8 mouse cellular contexts compared by ENCODE assay signal in genomic region chrX:142966008-142966966, GRCm38 (mm10). TPM values are rescaled to one million over a fixed set of nuclear protein-coding genes. Genes with fewer than 3 reads are reported as not detected.
DNase-seq lines count a peak whose midpoint lies in the region; ATAC-seq and TF ChIP-seq lines count a peak whose summit lies in the region.

Gene Ammecr1, minus strand, starts transcription at chrX:142966728.

- no peaks in the 10 kb centered on the region for H3K4me1 ChIP-seq in embryonic facial prominence, embryonic 11.5 days (ENCODE audit: control insufficient read depth, insufficient read depth, low read length)
- H3K4me1 ChIP-seq in limb, embryonic 13.5 days: peaks cover 12% of the 10 kb centered on the region; the same call in 1 of the 2 replicates
- H3K4me1 ChIP-seq in midbrain, embryonic 15.5 days: no peaks in the 10 kb centered on the region; the same call in 1 of the 2 replicates
- H3K4me1 ChIP-seq in spleen, adult 2 months (ENCODE audit: control insufficient read depth, insufficient read depth, insufficient read length): no peaks in the 10 kb centered on the region

- peak within 1 kb of the TSS; percentile 45 for H3K4me2 ChIP-seq in embryonic facial prominence, embryonic 11.5 days (ENCODE audit: low read depth, low read length)
- H3K4me2 ChIP-seq in limb, embryonic 13.5 days (replicated peaks): peak within 1 kb of the TSS; percentile 65
- H3K4me2 ChIP-seq in midbrain, embryonic 15.5 days: peak within 1 kb of the TSS; percentile 62

- no peaks in the 10 kb centered on the region for H3K27me3 ChIP-seq in embryonic facial prominence, embryonic 11.5 days (ENCODE audit: control insufficient read depth, insufficient read depth, low read length)
- H3K27me3 ChIP-seq in limb, embryonic 13.5 days: peaks cover 45% of the 10 kb centered on the region
- H3K27me3 ChIP-seq in midbrain, embryonic 15.5 days (replicated peaks): peaks cover 13% of the 10 kb centered on the region
- H3K27me3 ChIP-seq in spleen, adult 2 months (ENCODE audit: control insufficient read depth, insufficient read depth, low read length): no peaks in the 10 kb centered on the region

- peak within 1 kb of the TSS; percentile 75 for H3K27ac ChIP-seq in embryonic facial prominence, embryonic 11.5 days (replicated peaks; ENCODE audit: low read depth, low read length)
- H3K27ac ChIP-seq in limb, embryonic 13.5 days: peak within 1 kb of the TSS; percentile 89
- H3K27ac ChIP-seq in midbrain, embryonic 15.5 days: peak within 1 kb of the TSS; percentile 92
- peak within 1 kb of the TSS; percentile 91 for H3K27ac ChIP-seq in spleen, adult 2 months (ENCODE audit: insufficient read depth, low read length)

- TF ChIP-seq CTCF in spleen, adult 2 months (IDR thresholded peaks at IDR 0.05; ENCODE audit: extremely low read depth, insufficient read depth, insufficient read length, insufficient replicate concordance): no peak

- peak within 1 kb of the TSS; percentile 64 for H3K4me3 ChIP-seq in embryonic facial prominence, embryonic 11.5 days (ENCODE audit: low read depth, low read length)
- H3K4me3 ChIP-seq in limb, embryonic 13.5 days: peak within 1 kb of the TSS; percentile 69
- peak within 1 kb of the TSS; percentile 70 for H3K4me3 ChIP-seq in midbrain, embryonic 15.5 days
- H3K4me3 ChIP-seq in spleen, adult 2 months (ENCODE audit: extremely low read depth, insufficient read depth, insufficient read length): peak within 1 kb of the TSS; percentile 84

- peak within 1 kb of the TSS; percentile 81 for H3K9ac ChIP-seq in embryonic facial prominence, embryonic 11.5 days (replicated peaks; ENCODE audit: low read length)
- peak within 1 kb of the TSS; percentile 81 for H3K9ac ChIP-seq in limb, embryonic 13.5 days
- H3K9ac ChIP-seq in midbrain, embryonic 15.5 days: peak within 1 kb of the TSS; percentile 60

- ATAC-seq in embryonic facial prominence, embryonic 11.5 days (replicated peaks; ENCODE audit: insufficient number of reproducible peaks, low FRiP score, low TSS enrichment, low read depth): peak; percentile 92
- ATAC-seq in limb, embryonic 13.5 days (ENCODE audit: low FRiP score, low read depth): peak; percentile 90
- peak; percentile 95 for ATAC-seq in midbrain, embryonic 15.5 days (replicated peaks)

- H3K36me3 ChIP-seq in embryonic facial prominence, embryonic 11.5 days (replicated peaks; ENCODE audit: control insufficient read depth, insufficient read depth, low read depth, low read length): no peaks in the 10 kb centered on the region
- no peaks in the 10 kb centered on the region for H3K36me3 ChIP-seq in limb, embryonic 13.5 days
- H3K36me3 ChIP-seq in midbrain, embryonic 15.5 days (replicated peaks): no peaks in the 10 kb centered on the region
- H3K36me3 ChIP-seq in spleen, adult 2 months (ENCODE audit: control insufficient read depth, insufficient read depth, low read length): no peaks in the 10 kb centered on the region

- 20% methylated on average over 67 of the region's 112 CpGs for WGBS in embryonic facial prominence, embryonic 11.5 days
- 18% methylated on average over 56 of the region's 112 CpGs for WGBS in limb, embryonic 13.5 days
- 23% methylated on average over 76 of the region's 112 CpGs for WGBS in midbrain, embryonic 15.5 days
- 46% methylated on average over 86 of the region's 112 CpGs for WGBS in spleen, adult 2 months

- peak; percentile 48 for TF ChIP-seq POLR2A in spleen, adult 2 months (IDR thresholded peaks at IDR 0.05; ENCODE audit: low read depth, low read length)

- peak; percentile 76 for DNase-seq in 3T3-L1 (ENCODE audit: low read depth, low spot score)
- peak; percentile 76 for DNase-seq in adrenal gland, postnatal 25 days
- peak; percentile 84 for DNase-seq in embryonic facial prominence, embryonic 11.5 days (ENCODE audit: low spot score)
- DNase-seq in heart, adult 11 months: peak; percentile 99
- DNase-seq in kidney, adult 18-20 months: peak; percentile 69
- peak; percentile 43 to 66 for DNase-seq in spleen, adult 2 months (ENCODE audit: low read depth in 1 of 2, low spot score in 2 of 2)

- no peaks in the 10 kb centered on the region for H3K9me3 ChIP-seq in embryonic facial prominence, embryonic 11.5 days (replicated peaks; ENCODE audit: control insufficient read depth, low read length)
- H3K9me3 ChIP-seq in limb, embryonic 13.5 days: no peaks in the 10 kb centered on the region
- H3K9me3 ChIP-seq in midbrain, embryonic 15.5 days: no peaks in the 10 kb centered on the region

RNA-seq across cellular contexts. Expression of gene Ammecr1, which starts in this region (rescaled TPM):
- 10.7 and 12.0 TPM in 2 replicates for total RNA-seq in adrenal gland, postnatal 25 days (2021)
- polyA plus RNA-seq in embryonic facial prominence, embryonic 11.5 days (2014; fragmentation: Nextera tagmentation; extraction: Ambion mirVana): 13.9 and 17.1 TPM in 2 replicates
- 14.6 and 15.1 TPM in 2 replicates for polyA plus RNA-seq in limb, embryonic 13.5 days (2015; fragmentation: Nextera tagmentation; extraction: Ambion mirVana)
- polyA plus RNA-seq in midbrain, embryonic 15.5 days (2015; fragmentation: Nextera tagmentation; extraction: Ambion mirVana): 3.7 and 4.1 TPM in 2 replicates
- polyA plus RNA-seq in spleen, adult 2 months (2012; rRNA removed): 1.6 and 1.7 TPM in 2 replicates

Comparison
In these comparisons a context has a peak if more than half of its experiments do, and no peak if none do; other contexts are left out.
1. Peak in every context shown above with its lines: DNase-seq, ATAC-seq, H3K4me3 ChIP-seq and H3K27ac ChIP-seq.